Mouse (Mus musculus): ENCODE results near the gene Clec4f.
"Not testable (repeated sequence)": the region's sequence is repeated elsewhere in the genome, so short reads cannot be mapped to it uniquely, and the experiment has no call there.

Clec4f gene

DNA sequence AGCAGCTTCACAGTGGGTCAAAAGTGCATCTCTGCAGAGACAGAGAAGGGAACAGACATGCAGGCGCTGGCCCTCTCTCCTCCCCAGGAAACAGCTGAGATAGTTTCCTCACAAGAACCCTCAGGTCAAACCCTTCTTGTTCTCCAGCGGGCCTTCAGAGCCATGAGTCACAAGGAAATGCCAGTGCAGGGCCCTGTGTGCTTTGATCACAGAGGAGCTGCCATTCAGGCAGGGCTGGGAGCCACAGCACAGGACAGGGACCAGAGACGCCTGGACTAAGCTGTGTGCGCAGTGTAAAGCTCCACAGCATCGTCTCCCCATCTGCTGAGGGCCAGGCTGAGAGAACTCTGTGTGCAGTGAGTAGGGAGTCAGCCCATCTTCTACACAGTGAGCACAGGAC is 21.9 kb downstream of the Clec4f start:
- DNase-seq (ENCODE audit: low read depth, low spot score), result not testable (repeated sequence)

GRCm38 (mm10) chr6:83631815-83632214 is 24.2 kb downstream of the Clec4f start:
- DNase-seq (ENCODE audit: low read depth, low spot score), result no peak

- DNase-seq (ENCODE audit: low read depth, low spot score), result no peak
These were observed 29.2 kb downstream of the Clec4f start for GRCm38 (mm10) chr6:83626781-83627180.

- DNase-seq (ENCODE audit: low read depth, low spot score), result peak; percentile 26
These were observed 36.0 kb downstream of the Clec4f start for GRCm38 (mm10) chr6:83619955-83620354.

DNA sequence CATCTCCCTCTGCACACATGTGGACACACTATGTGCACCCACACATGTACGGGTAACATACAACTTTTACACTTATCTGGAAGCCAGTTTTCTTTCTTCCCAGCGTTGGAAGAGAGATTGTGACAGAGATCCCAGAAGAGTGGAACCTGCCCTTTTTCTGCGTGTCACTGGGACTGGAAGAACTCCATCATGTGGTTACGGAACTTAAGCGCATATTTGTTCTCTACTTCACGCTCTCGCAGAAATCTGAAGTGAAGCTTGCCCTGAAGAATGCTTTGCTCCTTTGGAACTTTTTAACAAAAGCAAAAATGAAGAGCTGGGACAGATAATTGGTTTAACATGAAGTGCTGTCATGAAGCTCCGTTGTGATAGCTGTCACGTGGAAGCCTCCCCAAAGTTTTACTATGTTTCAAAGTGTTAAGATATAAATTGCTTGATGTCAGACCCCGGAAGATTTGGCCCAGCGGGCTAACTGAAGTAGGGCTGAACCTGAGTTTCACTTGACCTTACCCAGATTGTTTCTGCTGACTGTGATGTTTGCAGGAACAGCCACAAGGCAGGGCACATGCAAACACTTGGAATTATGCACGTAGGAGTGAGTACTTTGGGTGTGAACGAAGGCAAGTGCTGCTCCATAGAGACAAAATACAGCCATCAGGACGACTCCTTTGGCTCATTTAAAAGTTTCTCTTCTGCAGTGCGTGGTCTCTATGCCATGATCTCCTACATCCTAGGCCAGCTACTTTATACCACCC is 38.2 kb downstream of the Clec4f start:
- DNase-seq (ENCODE audit: low read depth, low spot score), result no peak

- DNase-seq (ENCODE audit: low read depth, low spot score), result peak; percentile 56
These were observed 39.5 kb downstream of the Clec4f start for GRCm38 (mm10) chr6:83616512-83616911.

DNA sequence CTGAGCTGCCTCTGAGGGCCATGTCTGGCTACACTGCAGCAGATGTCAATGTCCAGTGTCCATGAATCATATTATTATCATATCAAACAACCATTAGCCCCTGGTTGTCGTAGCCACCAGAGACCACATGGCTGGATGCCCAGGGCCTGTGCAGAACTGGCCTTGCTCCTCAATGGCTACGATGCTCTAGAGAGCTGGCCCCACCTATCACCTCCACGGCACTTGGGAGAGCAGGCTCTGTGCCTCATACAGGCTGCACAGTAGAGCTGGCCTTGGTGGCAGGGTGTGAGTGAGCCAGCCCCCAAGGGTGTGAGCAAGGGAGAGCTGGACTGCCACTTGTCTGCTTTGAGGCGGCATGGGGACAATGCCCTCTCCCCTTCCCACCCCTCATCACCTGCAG is 41.5 kb downstream of the Clec4f start:
- DNase-seq (ENCODE audit: low read depth, low spot score), result no peak

- peak; percentile 31 for DNase-seq (ENCODE audit: low read depth, low spot score)
These were observed 43.0 kb downstream of the Clec4f start for GRCm38 (mm10) chr6:83612976-83613375.

DNA sequence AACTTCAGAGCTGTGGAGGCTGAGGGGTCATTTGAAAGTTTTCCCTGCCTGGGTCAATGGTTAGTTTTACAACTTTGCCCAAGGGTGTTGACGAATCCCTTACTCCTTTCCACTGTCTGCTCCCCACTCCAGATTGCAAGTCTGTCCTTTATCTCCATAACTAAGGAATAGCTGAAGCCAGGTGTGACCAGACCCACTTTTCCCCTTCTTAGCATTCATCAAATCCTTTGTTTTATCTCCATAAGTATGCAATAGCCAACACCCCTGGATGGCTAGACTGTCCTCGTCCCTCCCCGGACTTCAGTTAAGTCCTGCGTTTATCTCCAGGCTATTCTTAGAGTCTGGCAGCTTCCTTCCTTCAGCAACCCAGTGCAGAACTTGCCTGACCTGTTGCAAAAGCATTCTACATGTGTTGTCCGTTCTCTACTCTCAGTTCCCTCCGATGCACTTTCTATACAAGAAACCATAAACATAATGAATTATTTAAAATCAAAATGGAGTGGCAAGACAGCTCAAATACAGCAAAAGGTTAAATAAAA is 56.3 kb downstream of the Clec4f start:
- peak; percentile 36 for DNase-seq (ENCODE audit: low read depth, low spot score)

DNA sequence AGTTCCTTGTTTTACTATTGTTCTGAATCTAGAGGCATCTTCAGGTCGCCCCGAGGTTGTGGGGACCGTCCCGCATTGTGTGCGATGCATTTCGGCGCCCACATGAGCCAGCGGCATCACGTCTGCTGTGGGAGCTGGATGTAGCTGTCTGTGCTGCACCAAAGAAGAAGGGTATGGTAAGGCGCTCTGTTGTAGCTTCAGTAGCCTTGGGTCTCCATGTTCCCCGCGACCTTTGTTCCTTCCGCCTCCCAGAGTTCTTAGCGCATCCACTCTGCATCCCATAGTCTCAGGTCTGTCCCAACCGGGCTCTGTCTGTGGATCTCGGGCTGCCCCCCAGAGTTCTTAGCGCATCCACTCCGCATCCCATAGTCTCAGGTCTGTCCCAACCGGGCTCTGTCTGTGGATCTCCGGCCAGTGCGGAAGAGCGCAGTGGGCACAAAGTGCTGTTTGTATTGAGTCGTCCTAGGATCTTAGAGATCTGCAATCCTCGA is 56.9 kb downstream of the Clec4f start:
- no peak for DNase-seq (ENCODE audit: low read depth, low spot score)

DNA sequence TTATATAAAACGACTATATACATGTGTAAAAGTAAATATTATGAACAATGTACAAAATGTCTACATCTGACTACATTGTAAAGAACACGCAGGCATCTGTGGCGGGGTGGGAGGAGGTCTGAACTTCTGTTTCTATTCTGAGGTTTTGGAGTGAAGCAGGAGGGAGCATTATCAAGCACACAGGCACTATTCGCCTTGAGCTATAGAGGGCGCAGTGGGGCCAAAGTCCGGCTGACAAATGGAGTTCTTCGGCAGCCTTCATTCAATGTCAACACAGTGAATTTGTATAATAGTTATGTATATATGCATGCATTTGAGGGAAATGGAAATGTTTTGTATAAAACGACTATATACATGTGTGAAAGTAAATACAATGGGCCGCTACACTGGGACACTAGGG is 57.3 kb downstream of the Clec4f start:
- peak; percentile 64 for DNase-seq (ENCODE audit: low read depth, low spot score)

DNA sequence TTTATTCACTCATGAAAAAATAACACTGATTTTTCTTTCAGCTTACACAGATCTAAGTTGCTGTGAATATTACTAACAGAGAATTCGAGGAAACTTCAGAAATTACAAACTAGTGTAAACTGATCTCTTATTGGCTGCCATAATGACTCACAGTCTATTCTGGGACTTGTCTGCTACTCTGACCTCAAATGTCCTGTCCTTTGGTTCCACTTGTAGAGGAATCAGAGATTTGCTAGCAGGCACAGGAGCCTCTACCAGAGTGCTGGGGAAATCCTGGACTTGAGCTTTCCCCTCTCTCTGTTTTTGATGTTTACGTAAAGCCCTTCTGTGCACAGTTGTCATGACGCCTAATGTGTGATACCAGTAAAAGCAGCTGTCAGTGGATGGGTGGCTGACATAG is 58.0 kb downstream of the Clec4f start:
- DNase-seq (ENCODE audit: low read depth, low spot score), result no peak

GRCm38 (mm10) chr6:83595035-83595434 is 61.0 kb downstream of the Clec4f start:
- no peak for DNase-seq (ENCODE audit: low read depth, low spot score)
